Mouse (Mus musculus): Measurements from ENCODE around the gene P4hb. TPM values are rescaled to one million over a fixed set of nuclear protein-coding genes. Genes with fewer than 3 reads are reported as not detected.

The P4hb gene
- 141 to 162 TPM (median 155 TPM) in 4 replicates for total RNA-seq (2023; ENCODE audit: inconsistent age)

DNA sequence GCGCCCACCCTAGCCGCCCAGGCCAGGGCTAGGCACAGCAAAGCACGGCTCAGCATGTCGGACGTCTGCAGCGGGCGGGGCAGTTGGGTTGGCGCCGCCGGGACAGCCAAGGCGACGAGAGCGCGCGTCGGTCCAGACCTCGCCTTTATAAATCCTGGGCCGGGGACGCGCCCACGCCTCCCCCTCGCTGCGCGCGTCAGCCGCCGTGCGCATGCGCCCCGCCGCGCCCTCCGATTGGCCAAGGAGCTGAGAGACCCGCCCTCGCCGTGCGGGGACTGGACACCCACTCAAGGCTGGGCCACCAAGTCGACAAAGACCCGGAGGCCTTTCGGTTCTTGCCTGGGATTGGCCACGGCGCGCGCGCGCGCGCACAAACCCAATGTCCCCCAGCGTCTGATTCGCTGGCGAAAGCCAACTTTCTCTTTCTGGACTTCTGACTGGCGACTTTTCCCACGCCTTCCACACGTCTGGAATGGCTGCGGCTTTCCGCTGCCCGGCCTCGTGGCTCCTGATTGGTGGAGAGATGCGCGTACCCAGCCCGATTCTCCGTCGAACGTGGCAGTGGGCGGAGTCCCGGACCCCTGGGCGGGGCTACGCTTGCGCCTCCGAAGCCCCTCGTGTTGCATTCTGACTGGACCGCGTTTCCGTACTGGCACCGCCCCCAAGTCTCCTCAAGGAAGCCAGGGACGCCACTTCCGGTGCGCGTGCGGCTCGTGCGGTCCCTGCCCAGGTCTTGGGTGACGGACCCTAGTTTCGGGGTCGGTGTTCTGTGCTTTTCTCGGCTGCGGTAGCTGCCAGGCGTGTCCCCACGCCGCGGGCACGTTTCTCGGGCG lies at the start of gene P4hb:
Gene P4hb (minus strand): TSS at position 502 of the 833 bp plus-strand sequence.

GRCm38 (mm10) chr11:120617519-120618112 lies 44.6 kb upstream of the P4hb start, which contains the start of gene Pcyt2:
Gene Pcyt2 (minus strand): TSS chr11:120617936.

GRCm38 (mm10) chr11:120608241-120609034 lies 35.4 kb upstream of the P4hb start, which contains the start of gene Npb:
Gene Npb (plus strand): TSS chr11:120608477.

DNA sequence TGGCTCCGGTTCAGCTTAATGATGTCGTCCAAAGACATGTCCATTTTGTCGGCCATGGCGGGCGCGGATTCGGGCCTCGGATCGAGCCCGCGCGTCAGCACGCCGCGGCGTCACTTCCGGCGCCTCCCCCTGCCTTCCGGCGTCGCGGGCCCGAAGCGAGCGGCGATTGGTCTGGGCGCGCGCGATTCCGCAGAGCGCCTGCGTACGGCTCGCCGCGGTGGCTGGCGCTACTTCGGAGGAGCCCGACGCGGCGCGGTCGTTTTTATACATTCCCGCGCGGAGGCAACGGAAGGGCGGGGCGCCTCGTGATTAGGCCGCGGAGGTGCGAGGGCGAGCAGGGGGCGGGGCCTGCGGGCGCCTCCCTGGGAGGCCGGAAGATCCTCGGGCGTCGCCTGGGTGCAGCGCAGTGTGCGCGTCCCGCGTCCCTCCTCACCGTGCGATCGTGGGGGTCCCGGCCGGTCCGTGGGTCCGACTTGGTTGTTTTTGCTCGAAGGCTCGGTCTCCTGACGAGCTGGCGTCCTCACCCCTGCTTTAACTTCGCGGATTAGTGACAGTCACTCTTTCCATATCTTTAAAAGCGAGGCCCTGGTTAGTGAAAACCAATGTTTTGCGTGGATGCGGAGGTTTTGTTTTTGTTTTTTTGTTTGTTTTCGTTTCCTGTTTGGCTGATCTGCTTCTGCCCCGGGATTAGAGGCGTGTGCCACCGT lies 25.4 kb upstream of the P4hb start, which contains the start of the genes Alyref and Anapc11:
Gene Alyref (minus strand): TSS at position 83 of the 707 bp plus-strand sequence.
Gene Anapc11 (plus strand): TSS at position 139 of the 707 bp plus-strand sequence.

GRCm38 (mm10) chr11:120581490-120582267 lies 8.6 kb upstream of the P4hb start, which contains the start of gene Arhgdia:
Gene Arhgdia (minus strand): TSS chr11:120581624.

GRCm38 (mm10) chr11:120550810-120551440 lies 22.1 kb downstream of the P4hb start, which contains the start of gene Ppp1r27:
Gene Ppp1r27 (minus strand): TSS chr11:120551132.

GRCm38 (mm10) chr11:120549168-120549945 lies 23.7 kb downstream of the P4hb start, which contains the start of gene Mcrip1:
Gene Mcrip1 (minus strand): TSS chr11:120549727.

DNA sequence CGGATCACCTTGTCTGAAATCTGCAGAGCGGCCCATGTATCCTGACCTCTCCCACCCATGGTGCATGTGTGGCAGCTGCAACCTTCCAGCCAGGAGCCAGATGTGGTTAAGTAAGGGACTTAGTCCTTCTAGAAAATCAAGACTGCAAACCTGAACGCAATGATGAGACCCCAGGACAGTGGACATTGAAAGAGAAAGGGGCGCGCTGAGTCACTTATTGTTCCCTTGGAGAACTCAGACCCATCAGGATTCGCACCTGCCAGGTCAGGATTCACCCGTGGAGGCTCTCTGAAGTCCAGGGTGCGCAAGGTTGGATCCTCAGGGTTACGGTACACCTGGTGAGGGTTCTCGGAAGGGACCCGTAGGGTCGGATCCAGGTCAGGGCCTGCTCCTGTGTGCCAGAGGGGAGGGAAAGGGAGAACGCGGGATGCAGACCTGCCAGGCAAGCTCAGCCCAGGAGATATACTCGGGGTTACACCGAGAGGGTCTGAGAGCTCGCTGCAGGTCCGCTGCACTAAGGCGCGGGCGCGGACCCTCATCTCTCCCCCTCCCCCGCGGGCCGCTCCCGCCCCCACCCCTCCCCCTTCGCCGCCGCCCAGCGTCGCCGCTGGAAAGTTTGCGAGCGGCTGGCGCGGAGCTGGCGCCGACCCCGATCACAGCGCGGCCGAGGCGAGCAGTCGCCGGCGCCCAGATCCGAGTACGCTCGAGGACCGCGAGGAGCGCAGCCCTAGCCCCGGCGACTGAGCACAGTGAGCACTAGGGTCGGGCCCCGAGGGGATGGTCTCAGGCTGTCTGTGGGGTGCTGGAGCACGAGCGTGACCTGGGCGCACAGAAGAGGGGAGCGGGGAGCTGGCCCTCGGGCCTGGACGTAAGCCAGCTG lies 42.7 kb downstream of the P4hb start, which contains the start of gene Gcgr:
Gene Gcgr (plus strand): TSS at position 615 of the 880 bp plus-strand sequence.

Other genes with a start within 250 kb of the P4hb start
- 1,255 to 1,296 TPM (median 1,289 TPM) in 4 replicates for gene Actg1, start 224.7 kb downstream of the P4hb start, total RNA-seq (2023; ENCODE audit: inconsistent age)
- gene Fscn2, start 211.7 kb downstream of the P4hb start, total RNA-seq (2023; ENCODE audit: inconsistent age) = not detected in 4 replicates
- 18.9 to 24.4 TPM (median 19.5 TPM) in 4 replicates for gene Faap100, start 194.5 kb downstream of the P4hb start, total RNA-seq (2023; ENCODE audit: inconsistent age)
- 60.2 to 72.2 TPM (median 62.6 TPM) in 4 replicates for gene Nploc4, start 135.5 kb downstream of the P4hb start, total RNA-seq (2023; ENCODE audit: inconsistent age)
- gene Tspan10, start 130.6 kb downstream of the P4hb start, total RNA-seq (2023; ENCODE audit: inconsistent age) = 19.3 to 55.6 TPM (median 19.3 TPM) in 3 of 4 replicates, not detected in the other
- 0.21 to 0.87 TPM in 2 of 4 replicates, not detected in the others for gene Pde6g, start 119.8 kb downstream of the P4hb start, total RNA-seq (2023; ENCODE audit: inconsistent age)
- 3.7 to 11.0 TPM (median 7.5 TPM) in 4 replicates for gene Oxld1, start 115.2 kb downstream of the P4hb start, total RNA-seq (2023; ENCODE audit: inconsistent age)
- 34.0 to 41.8 TPM (median 36.3 TPM) in 4 replicates for gene Ccdc137, start 115.1 kb downstream of the P4hb start, total RNA-seq (2023; ENCODE audit: inconsistent age)
- gene Arl16, start 105.6 kb downstream of the P4hb start, total RNA-seq (2023; ENCODE audit: inconsistent age) = 10.4 to 13.5 TPM (median 11.1 TPM) in 4 replicates
- 32.3 to 43.2 TPM (median 33.4 TPM) in 4 replicates for gene Mrpl12, start 88.6 kb downstream of the P4hb start, total RNA-seq (2023; ENCODE audit: inconsistent age)
- gene Slc25a10, start 81.4 kb downstream of the P4hb start, total RNA-seq (2023; ENCODE audit: inconsistent age) = 10.5 to 14.5 TPM (median 12.3 TPM) in 4 replicates
- not detected in 4 replicates for gene Gcgr, start 42.6 kb downstream of the P4hb start, total RNA-seq (2023; ENCODE audit: inconsistent age)
- gene Mcrip1, start 23.5 kb downstream of the P4hb start, total RNA-seq (2023; ENCODE audit: inconsistent age) = 42.2 to 46.1 TPM (median 43.6 TPM) in 4 replicates
- gene Ppp1r27, start 22.1 kb downstream of the P4hb start, total RNA-seq (2023; ENCODE audit: inconsistent age) = not detected in 4 replicates
- 520 to 560 TPM (median 534 TPM) in 4 replicates for gene Arhgdia, start 8.4 kb upstream of the P4hb start, total RNA-seq (2023; ENCODE audit: inconsistent age)
- gene Alyref, start 25.1 kb upstream of the P4hb start, total RNA-seq (2023; ENCODE audit: inconsistent age) = 127 to 143 TPM (median 137 TPM) in 4 replicates
- 45.7 to 57.2 TPM (median 47.4 TPM) in 4 replicates for gene Anapc11, start 25.2 kb upstream of the P4hb start, total RNA-seq (2023; ENCODE audit: inconsistent age)
- 1.1 to 3.0 TPM in 2 of 4 replicates, not detected in the others for gene Npb, start 35.2 kb upstream of the P4hb start, total RNA-seq (2023; ENCODE audit: inconsistent age)
- gene Pcyt2, start 44.7 kb upstream of the P4hb start, total RNA-seq (2023; ENCODE audit: inconsistent age) = 96.0 to 113 TPM (median 107 TPM) in 4 replicates
- gene Sirt7, start 52.0 kb upstream of the P4hb start, total RNA-seq (2023; ENCODE audit: inconsistent age) = 114 to 130 TPM (median 118 TPM) in 4 replicates
- gene Mafg, start 60.3 kb upstream of the P4hb start, total RNA-seq (2023; ENCODE audit: inconsistent age) = 57.2 to 69.2 TPM (median 65.4 TPM) in 4 replicates
- 0.96 to 1.9 TPM (median 1.0 TPM) in 4 replicates for gene Pycr1, start 70.5 kb upstream of the P4hb start, total RNA-seq (2023; ENCODE audit: inconsistent age)
- 1.3 to 2.2 TPM in 2 of 4 replicates, not detected in the others for gene Myadml2, start 74.9 kb upstream of the P4hb start, total RNA-seq (2023; ENCODE audit: inconsistent age)
- gene Notum, start 87.9 kb upstream of the P4hb start, total RNA-seq (2023; ENCODE audit: inconsistent age) = not detected in 4 replicates
- 93.0 to 111 TPM (median 107 TPM) in 4 replicates for gene Aspscr1, start 99.7 kb upstream of the P4hb start, total RNA-seq (2023; ENCODE audit: inconsistent age)
- 31.7 to 39.4 TPM (median 35.3 TPM) in 4 replicates for gene Cenpx, start 140.5 kb upstream of the P4hb start, total RNA-seq (2023; ENCODE audit: inconsistent age)
- gene Lrrc45, start 140.7 kb upstream of the P4hb start, total RNA-seq (2023; ENCODE audit: inconsistent age) = 36.5 to 42.3 TPM (median 40.7 TPM) in 4 replicates
- 0.48 to 2.2 TPM (median 1.6 TPM) in 3 of 4 replicates, not detected in the other for gene Rac3, start 148.2 kb upstream of the P4hb start, total RNA-seq (2023; ENCODE audit: inconsistent age)
- gene Dcxr, start 154.0 kb upstream of the P4hb start, total RNA-seq (2023; ENCODE audit: inconsistent age) = 15.2 to 20.4 TPM (median 17.6 TPM) in 4 replicates
- gene Cbr2, start 158.9 kb upstream of the P4hb start, total RNA-seq (2023; ENCODE audit: inconsistent age) = not detected in 4 replicates
- 35.2 to 44.7 TPM (median 42.3 TPM) in 4 replicates for gene Hmga1b, start 189.5 kb upstream of the P4hb start, total RNA-seq (2023; ENCODE audit: inconsistent age)
- 11.6 to 15.4 TPM (median 14.0 TPM) in 4 replicates for gene Rfng, start 211.0 kb upstream of the P4hb start, total RNA-seq (2023; ENCODE audit: inconsistent age)
- 71.7 to 83.8 TPM (median 79.2 TPM) in 4 replicates for gene Gps1, start 211.0 kb upstream of the P4hb start, total RNA-seq (2023; ENCODE audit: inconsistent age)
- 55.9 to 72.0 TPM (median 62.7 TPM) in 4 replicates for gene Dus1l, start 223.2 kb upstream of the P4hb start, total RNA-seq (2023; ENCODE audit: inconsistent age)